Comparison of ENCODE assay signal across 20 mouse cellular contexts in the genomic region with DNA sequence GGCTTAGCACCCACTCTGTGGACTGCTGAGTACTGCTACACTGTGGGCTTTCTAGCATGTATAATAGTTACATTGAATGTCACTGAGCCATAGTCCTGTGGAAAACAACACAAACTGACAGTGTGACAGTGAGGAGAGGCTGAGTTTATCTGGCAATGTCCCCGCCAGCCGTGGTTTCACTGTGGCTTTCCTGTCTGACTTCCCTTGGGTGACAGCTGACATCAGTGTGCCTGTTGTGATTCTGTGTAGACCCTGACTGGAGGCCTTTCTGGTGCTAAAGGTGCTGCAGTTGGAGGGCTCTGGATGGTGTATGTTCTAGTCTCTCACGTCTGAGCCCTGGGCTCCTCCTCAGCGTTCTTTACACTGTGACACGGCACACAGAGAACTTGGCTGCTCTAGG. TPM values are rescaled to one million over a fixed set of nuclear protein-coding genes. Genes with fewer than 3 reads are reported as not detected.
A peak's percentile ranks its signal among the peaks of the same experiment; 100 is the strongest.
DNase-seq lines count a peak whose midpoint lies in the region; ATAC-seq and TF ChIP-seq lines count a peak whose summit lies in the region.
"Had no signal": no experiment of that assay in that cellular context is flagged by ENCODE, and none has a peak within 500 bp of the region (broad histone marks: within the 10 kb centered on the region; RNA-seq: fewer than 3 reads in every experiment).

No protein-coding gene starts in this region.

- H3K4me2 ChIP-seq in lung, postnatal 0 days (replicated peaks; ENCODE audit: low read depth, low read length) = no peak overlapping the region
- H3K4me2 ChIP-seq: forebrain, embryonic 13.5 days; heart, embryonic 12.5 days; hindbrain, embryonic 15.5 days had no signal

- no peak overlapping the region for H3K9ac ChIP-seq in lung, postnatal 0 days (replicated peaks; ENCODE audit: low read depth)
- H3K9ac ChIP-seq: forebrain, embryonic 13.5 days; forebrain, postnatal 0 days; heart, embryonic 12.5 days; hindbrain, embryonic 15.5 days had no signal

- peaks cover 11% of the 10 kb centered on the region; the same call in 1 of the 2 replicates for H3K4me1 ChIP-seq in lung, postnatal 0 days (ENCODE audit: insufficient read depth, low read depth, low read length)

- peaks cover 31% of the 10 kb centered on the region; the same call in 1 of the 2 replicates for H3K36me3 ChIP-seq in lung, postnatal 0 days (ENCODE audit: insufficient read depth, low read length)

- H3K4me3 ChIP-seq in lung, postnatal 0 days (ENCODE audit: low read depth, low read length) = no peak overlapping the region
- H3K4me3 ChIP-seq: embryonic facial prominence, embryonic 10.5 days; forebrain, embryonic 13.5 days; gastrocnemius, adult 2 months; heart, embryonic 12.5 days; hindbrain, embryonic 15.5 days had no signal

- ATAC-seq in lung, postnatal 0 days = no peak
- ATAC-seq: forebrain, embryonic 13.5 days; forebrain, postnatal 0 days; inflammation-experienced regulatory T-cells, adult 6 months; intestine, postnatal 0 days had no signal

- DNase-seq in testis, postnatal 10 days (ENCODE audit: low spot score) = peak; percentile 15
- DNase-seq in testis, postnatal 14 days (ENCODE audit: low spot score) = no peak
- peak; percentile 32 for DNase-seq in T-cell, adult 2 months (ENCODE audit: low spot score)
- DNase-seq in induced T-regulatory cell, adult 2 months (ENCODE audit: low read depth) = peak; percentile 21
- DNase-seq in kidney, postnatal 10 days = no peak
- no peak for DNase-seq in adrenal gland, adult 2 months
- DNase-seq in lung, postnatal 0 days (ENCODE audit: low spot score) = no peak
- DNase-seq: B cell, adult 2 months; cerebellum, adult 18-20 months; cerebellum, adult 9-11 months; cerebellum, postnatal 36 days; forebrain, postnatal 0 days; gastrocnemius, adult 2 months; gastrocnemius, postnatal 25 days had no signal

- TF ChIP-seq CTCF in lung, postnatal 0 days (IDR thresholded peaks at IDR 0.05) = no peak

- H3K9me3 ChIP-seq in lung, postnatal 0 days (ENCODE audit: low read length) = no peaks in the 10 kb centered on the region
- H3K9me3 ChIP-seq: embryonic facial prominence, embryonic 10.5 days; forebrain, embryonic 13.5 days; heart, embryonic 12.5 days; hindbrain, embryonic 15.5 days had no signal

- 88% methylated on average over 5 of the region's 5 CpGs for WGBS in lung, postnatal 0 days

- TF ChIP-seq EP300 in lung, postnatal 0 days (IDR thresholded peaks at IDR 0.05) = no peak

- no peaks in the 10 kb centered on the region for H3K27me3 ChIP-seq in lung, postnatal 0 days (replicated peaks; ENCODE audit: insufficient read depth, low read length)
- H3K27me3 ChIP-seq: forebrain, embryonic 13.5 days; heart, embryonic 12.5 days; hindbrain, embryonic 15.5 days had no signal

- no peak overlapping the region for H3K27ac ChIP-seq in lung, postnatal 0 days (ENCODE audit: low read length)
- H3K27ac ChIP-seq: embryonic facial prominence, embryonic 10.5 days; forebrain, embryonic 13.5 days; gastrocnemius, adult 2 months; hindbrain, embryonic 15.5 days had no signal

RNA-seq across cellular contexts. Expression of gene Med10, which starts 11.7 kb away (rescaled TPM):
- 10 to 100 TPM; 49.7 to 72.5 TPM for total RNA-seq in adrenal gland, adult 2 months (2021)
- polyA plus RNA-seq in adrenal gland, adult 2 months (2012; rRNA removed) = 27.5 and 33.5 TPM in 2 replicates
- polyA plus RNA-seq in lung, postnatal 0 days (2015; fragmentation: Nextera tagmentation; extraction: Ambion mirVana) = 100.0 and 101 TPM in 2 replicates

Comparison
In these comparisons a context has a peak if more than half of its experiments do, and no peak if none do; other contexts are left out.
1. DNase-seq: peak in testis, postnatal 10 days (single experiment), T-cell, adult 2 months (single experiment) and induced T-regulatory cell, adult 2 months (single experiment); none in testis, postnatal 14 days (single experiment), kidney, postnatal 10 days (single experiment), adrenal gland, adult 2 months (single experiment) and lung, postnatal 0 days (single experiment).